Mouse (Mus musculus) kidney, adult 10 weeks (tissue): ENCODE measurements around the gene Twist2. TPM values are rescaled to one million over a fixed set of nuclear protein-coding genes. Genes with fewer than 3 reads are reported as not detected.

Source experiments
- polyA plus RNA-seq: library from polyadenylated mRNA; stranded (reverse); fragments of 350-450 nt; fragmentation: Illumina TruSeq; extraction: RNeasy Lipid Tissue Mini Kit (QIAGEN cat#74804); gene quantifications from one replicate; pipeline ENCODE4 v1.2.3, GENCODE M21; 2014; ENCODE audit warnings: low read depth, low replicate concordance

Twist2 gene
- not detected for polyA plus RNA-seq

GRCm38 (mm10) chr1:91800967-91801843, at the start of gene Twist2:
Gene Twist2, plus strand, starts transcription at chr1:91801461.

